ENCODE assay signal across 16 mouse cellular contexts in the genomic region with DNA sequence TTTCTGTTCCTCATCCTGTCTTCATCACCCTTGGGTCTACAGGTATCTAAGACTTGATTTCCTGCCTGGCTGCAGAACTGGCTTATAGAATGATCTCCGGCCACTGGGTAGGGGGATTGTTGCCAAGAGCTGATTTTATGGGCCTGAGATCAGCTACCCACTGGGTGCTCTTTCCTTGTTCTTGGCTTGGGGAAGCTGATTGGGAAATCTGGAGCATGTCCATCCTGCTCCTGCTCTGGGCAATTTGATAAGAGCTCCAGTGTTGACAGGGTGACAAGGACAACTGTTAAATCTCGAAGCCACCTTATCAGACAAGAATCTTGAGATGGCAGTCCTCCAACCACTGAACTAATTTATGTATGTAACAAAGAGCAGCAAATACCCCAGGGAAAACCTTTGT.
DNase-seq lines count a peak whose midpoint lies in the region; ATAC-seq lines count a peak whose summit lies in the region.
"Had no signal": no experiment of that assay in that cellular context is flagged by ENCODE, and none has a peak within 500 bp of the region (broad histone marks: within the 10 kb centered on the region; RNA-seq: fewer than 3 reads in every experiment).

No protein-coding gene starts in this region.

- peak; percentile 23 to 32 for DNase-seq in heart, adult 9 months (ENCODE audit: low spot score in 2 of 2)
- no peak for DNase-seq in heart, embryonic 10.5 days (ENCODE audit: low spot score)
- peak; percentile 29 for DNase-seq in midbrain, embryonic 14.5 days
- peak; percentile 91 for DNase-seq in cerebellum, adult 11-12 months
- DNase-seq in urinary bladder, postnatal 14 days (ENCODE audit: low spot score), result no peak
- DNase-seq in layer of hippocampus, adult 8-10 months (ENCODE audit: low spot score in 2 of 2), result no peak
- DNase-seq: gastrocnemius, adult 2 months; liver, postnatal 0 days; right cerebral cortex, postnatal 4 days; thymus, postnatal 25 days had no signal

- H3K9ac ChIP-seq in midbrain, embryonic 14.5 days (replicated peaks; ENCODE audit: low read length), result no peak overlapping the region
- H3K9ac ChIP-seq in midbrain, embryonic 15.5 days, result no peak overlapping the region
- H3K9ac ChIP-seq: embryonic facial prominence, embryonic 12.5 days; liver, postnatal 0 days; stomach, embryonic 15.5 days had no signal

- WGBS in heart, embryonic 10.5 days, result 28% methylated on average over 2 of the region's 2 CpGs
- WGBS in midbrain, embryonic 14.5 days, result 62% methylated on average over 2 of the region's 2 CpGs
- WGBS in midbrain, embryonic 15.5 days, result 56% methylated on average over 2 of the region's 2 CpGs

- peaks cover 16% of the 10 kb centered on the region for H3K4me1 ChIP-seq in heart, embryonic 10.5 days
- no peaks in the 10 kb centered on the region for H3K4me1 ChIP-seq in midbrain, embryonic 14.5 days (ENCODE audit: control insufficient read depth, insufficient read depth, low read length)
- H3K4me1 ChIP-seq in midbrain, embryonic 15.5 days, result no peaks in the 10 kb centered on the region
- H3K4me1 ChIP-seq: embryonic facial prominence, embryonic 12.5 days had no signal

- H3K4me2 ChIP-seq in midbrain, embryonic 14.5 days (ENCODE audit: low read length), result no peak overlapping the region
- no peak overlapping the region for H3K4me2 ChIP-seq in midbrain, embryonic 15.5 days
- H3K4me2 ChIP-seq: embryonic facial prominence, embryonic 12.5 days; stomach, embryonic 15.5 days had no signal

- H3K27ac ChIP-seq in heart, embryonic 10.5 days, result no peak overlapping the region
- H3K27ac ChIP-seq in midbrain, embryonic 14.5 days (replicated peaks; ENCODE audit: low read depth, low read length), result no peak overlapping the region
- H3K27ac ChIP-seq in midbrain, embryonic 15.5 days, result no peak overlapping the region
- H3K27ac ChIP-seq: embryonic facial prominence, embryonic 12.5 days; gastrocnemius, adult 2 months; layer of hippocampus, adult 2 months; limb, embryonic 10.5 days; stomach, embryonic 15.5 days had no signal

- H3K36me3 ChIP-seq in heart, embryonic 10.5 days, result no peaks in the 10 kb centered on the region
- no peaks in the 10 kb centered on the region for H3K36me3 ChIP-seq in midbrain, embryonic 14.5 days (ENCODE audit: control insufficient read depth, insufficient read depth, low read length)
- no peaks in the 10 kb centered on the region for H3K36me3 ChIP-seq in midbrain, embryonic 15.5 days (replicated peaks)
- H3K36me3 ChIP-seq: embryonic facial prominence, embryonic 12.5 days; limb, embryonic 10.5 days; stomach, embryonic 15.5 days had no signal

- H3K27me3 ChIP-seq in heart, embryonic 10.5 days (ENCODE audit: insufficient read depth, poor library complexity, severe bottlenecking), result no peaks in the 10 kb centered on the region
- H3K27me3 ChIP-seq in midbrain, embryonic 14.5 days (ENCODE audit: control insufficient read depth, insufficient read depth, low read length), result no peaks in the 10 kb centered on the region
- H3K27me3 ChIP-seq in midbrain, embryonic 15.5 days (replicated peaks), result no peaks in the 10 kb centered on the region
- H3K27me3 ChIP-seq: embryonic facial prominence, embryonic 12.5 days; stomach, embryonic 15.5 days had no signal

- H3K4me3 ChIP-seq in heart, embryonic 10.5 days, result no peak overlapping the region
- no peak overlapping the region for H3K4me3 ChIP-seq in midbrain, embryonic 14.5 days (replicated peaks; ENCODE audit: low read depth, low read length)
- H3K4me3 ChIP-seq in midbrain, embryonic 15.5 days, result no peak overlapping the region
- H3K4me3 ChIP-seq: embryonic facial prominence, embryonic 12.5 days; gastrocnemius, adult 2 months; layer of hippocampus, adult 2 months; limb, embryonic 10.5 days; stomach, embryonic 15.5 days had no signal

- no peaks in the 10 kb centered on the region for H3K9me3 ChIP-seq in heart, embryonic 10.5 days
- no peaks in the 10 kb centered on the region for H3K9me3 ChIP-seq in midbrain, embryonic 14.5 days (ENCODE audit: control insufficient read depth, low read length)
- H3K9me3 ChIP-seq in midbrain, embryonic 15.5 days, result no peaks in the 10 kb centered on the region
- H3K9me3 ChIP-seq: embryonic facial prominence, embryonic 12.5 days; limb, embryonic 10.5 days; stomach, embryonic 15.5 days had no signal

- no peak for ATAC-seq in midbrain, embryonic 14.5 days (ENCODE audit: low FRiP score, low TSS enrichment)
- no peak for ATAC-seq in midbrain, embryonic 15.5 days (replicated peaks)
- ATAC-seq: intestine, embryonic 16.5 days; liver, postnatal 0 days had no signal

Comparison
In these comparisons a context has a peak if more than half of its experiments do, and no peak if none do; other contexts are left out.
1. DNase-seq: peak in heart, adult 9 months (2 of 2), midbrain, embryonic 14.5 days (single experiment) and cerebellum, adult 11-12 months (single experiment); none in heart, embryonic 10.5 days (single experiment), urinary bladder, postnatal 14 days (single experiment) and layer of hippocampus, adult 8-10 months (0 of 2).